Mouse (Mus musculus) bone marrow macrophage, adult 2 months (primary cell): ENCODE measurements at regions not wholly inside any gene's neighbourhood (a gene's known extent, or its start where the extent isn't known, plus 50 kb on each side); places are given as distances from the start of the nearest gene placed in this dataset.

ENCODE experiments used
- CTCF ChIP-seq: IDR thresholded peaks from 2 replicates; pipeline ENCODE4 v1.5.1; 2012; ENCODE audit warnings: low read depth, mild to moderate bottlenecking, low read length, moderate library complexity
- POLR2A ChIP-seq: IDR thresholded peaks from 2 replicates; pipeline ENCODE4 v1.6.1; 2012; ENCODE audit warnings: mild to moderate bottlenecking, low read depth, low read length, borderline replicate concordance

DNA sequence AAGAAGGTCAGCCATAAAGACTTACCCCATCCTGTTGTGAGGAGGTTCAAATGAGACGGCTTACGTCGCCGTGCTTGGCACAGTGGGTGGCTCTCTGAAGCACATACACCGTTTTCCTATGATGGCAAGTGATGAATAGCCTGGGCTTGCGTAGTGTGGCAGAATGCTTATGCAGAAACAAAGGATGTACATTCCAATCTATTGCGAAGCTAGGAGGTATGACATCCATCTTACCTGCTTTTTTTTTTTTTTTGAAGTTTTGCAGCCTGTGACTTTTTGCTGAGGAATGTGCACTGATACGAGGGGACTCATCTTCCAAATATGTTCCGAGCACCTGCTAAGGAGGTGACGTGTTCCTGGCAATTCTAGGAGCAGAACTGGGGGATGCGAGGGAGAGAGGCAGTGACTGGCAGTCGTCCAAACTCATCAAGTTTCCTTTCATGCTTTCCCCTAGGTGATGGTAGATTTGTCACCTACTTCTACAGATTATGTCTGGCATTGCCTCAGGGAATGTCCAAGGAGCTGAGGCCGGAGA lies 61.1 kb upstream of the Smndc1 start:
- no peak for TF ChIP-seq POLR2A
- no peak for TF ChIP-seq CTCF
